Mouse (Mus musculus) liver, embryonic 18 days (tissue): ENCODE measurements around the gene Gm43518. TPM values are rescaled to one million over a fixed set of nuclear protein-coding genes. Genes with fewer than 3 reads are reported as not detected.

Source experiments
- polyA plus RNA-seq: library from polyadenylated mRNA; depleted of rRNA; stranded (reverse); fragments of >200 nt; gene quantifications from 2 replicates; pipeline ENCODE4 v1.2.3, GENCODE M21; 2012; rRNA removed

Gene Gm43518
- 0.35 and 0.64 TPM in 2 replicates for polyA plus RNA-seq

DNA sequence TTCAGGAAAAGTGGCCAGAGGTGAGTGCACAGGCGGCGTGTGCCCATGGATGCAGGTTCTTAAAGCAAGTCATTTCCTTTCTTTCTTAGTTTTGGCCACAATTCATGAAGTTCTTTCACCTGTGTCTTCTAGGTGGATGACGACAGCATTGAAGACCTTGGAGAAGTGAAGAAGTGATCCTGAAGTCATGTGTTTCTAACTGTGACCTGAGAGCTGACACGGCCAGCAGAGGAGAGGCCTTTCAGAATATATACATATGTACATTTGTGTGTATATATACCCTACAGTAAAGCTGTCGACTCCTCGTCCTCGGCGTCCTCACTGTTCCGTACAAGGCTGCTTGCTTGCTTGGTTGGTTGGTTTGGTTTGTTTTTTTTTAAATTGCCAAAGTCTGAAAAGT lies at the start of gene Gm43518:
Gene Gm43518, plus strand, starts transcription at position 301 of the 400 bp plus-strand sequence.

DNA sequence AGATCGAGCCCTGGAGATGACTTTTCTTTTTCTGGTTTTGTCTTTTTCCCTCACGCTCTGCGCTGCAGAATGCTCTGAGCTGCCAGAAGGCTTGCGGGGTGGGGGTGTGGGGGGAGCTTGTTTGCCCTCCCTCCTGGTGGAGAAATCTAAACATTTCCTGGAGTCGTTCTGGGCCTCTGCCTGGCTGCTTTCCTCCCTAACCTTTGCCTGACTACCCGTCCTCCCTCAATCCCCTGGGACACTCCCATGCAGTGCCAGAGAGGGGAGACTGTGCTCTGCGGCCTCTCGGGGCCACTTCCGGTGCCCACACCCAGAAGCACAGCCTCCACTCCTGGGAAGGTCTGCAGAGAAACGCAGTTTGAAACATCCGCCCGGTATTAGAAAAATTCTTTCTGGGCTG lies 47.3 kb upstream of the Gm43518 start, which contains the start of gene Hcar1:
Gene Hcar1, minus strand, starts transcription at position 93 of the 400 bp plus-strand sequence.

DNA sequence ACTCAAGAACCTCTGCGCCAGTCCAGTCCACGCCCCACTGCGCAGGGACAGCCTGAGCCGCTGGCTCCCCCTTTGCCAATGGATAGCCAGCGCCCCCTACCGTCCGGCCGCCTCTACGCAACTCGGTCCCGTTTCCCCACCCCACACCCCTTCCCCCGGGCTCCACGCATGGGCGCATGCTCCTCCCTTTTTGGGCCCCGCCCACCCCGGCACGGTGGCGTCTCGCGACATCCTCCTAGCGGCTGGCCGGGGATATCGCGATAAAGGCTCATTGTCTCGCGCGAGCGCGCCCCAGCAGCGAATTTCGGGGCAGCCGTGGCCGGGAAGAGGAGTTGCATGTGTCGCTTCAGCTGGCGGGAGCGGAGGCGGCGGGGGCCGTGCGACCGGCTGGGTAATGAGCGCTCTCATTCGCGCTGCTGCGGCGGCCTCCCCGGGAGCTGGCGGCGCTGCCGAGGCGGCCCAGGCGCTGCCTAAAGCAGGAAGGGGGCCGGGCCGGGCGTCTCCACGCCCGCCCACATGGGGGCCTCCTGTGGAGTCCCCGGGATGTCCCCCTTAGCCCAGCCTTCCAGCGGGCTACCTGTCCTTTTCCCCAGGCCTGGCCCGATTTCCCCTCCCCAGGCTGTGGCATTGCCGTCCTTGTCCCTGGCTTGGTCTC lies 20.1 kb upstream of the Gm43518 start, which contains the start of gene Denr:
Gene Denr, plus strand, starts transcription at position 200 of the 655 bp plus-strand sequence.

DNA sequence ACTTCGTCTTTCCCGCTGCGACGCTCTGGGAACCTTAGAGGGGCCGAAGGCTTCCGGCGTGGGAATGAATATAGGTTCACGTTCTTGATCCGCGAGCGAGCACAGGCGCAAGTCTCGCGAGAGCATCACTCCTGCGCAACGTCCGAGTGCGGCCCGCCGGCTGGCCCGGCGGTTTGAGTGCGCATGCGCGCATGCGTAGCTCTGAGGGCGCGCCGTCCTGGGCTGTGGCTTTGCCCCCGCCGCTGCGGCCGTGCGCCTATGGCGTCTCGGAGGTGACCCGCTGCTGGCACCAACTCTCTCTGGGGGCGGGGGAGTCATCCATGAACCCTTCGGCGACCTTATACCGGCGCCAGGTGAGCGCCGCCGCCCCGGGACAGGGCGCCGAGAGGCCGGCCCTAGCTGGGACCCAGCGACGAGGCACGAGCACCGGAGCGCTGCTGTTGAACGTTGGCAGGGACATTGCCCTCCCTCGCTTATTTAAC lies 3.3 kb downstream of the Gm43518 start, which contains the start of gene Ccdc62:
Gene Ccdc62, plus strand, starts transcription at position 172 of the 482 bp plus-strand sequence.

DNA sequence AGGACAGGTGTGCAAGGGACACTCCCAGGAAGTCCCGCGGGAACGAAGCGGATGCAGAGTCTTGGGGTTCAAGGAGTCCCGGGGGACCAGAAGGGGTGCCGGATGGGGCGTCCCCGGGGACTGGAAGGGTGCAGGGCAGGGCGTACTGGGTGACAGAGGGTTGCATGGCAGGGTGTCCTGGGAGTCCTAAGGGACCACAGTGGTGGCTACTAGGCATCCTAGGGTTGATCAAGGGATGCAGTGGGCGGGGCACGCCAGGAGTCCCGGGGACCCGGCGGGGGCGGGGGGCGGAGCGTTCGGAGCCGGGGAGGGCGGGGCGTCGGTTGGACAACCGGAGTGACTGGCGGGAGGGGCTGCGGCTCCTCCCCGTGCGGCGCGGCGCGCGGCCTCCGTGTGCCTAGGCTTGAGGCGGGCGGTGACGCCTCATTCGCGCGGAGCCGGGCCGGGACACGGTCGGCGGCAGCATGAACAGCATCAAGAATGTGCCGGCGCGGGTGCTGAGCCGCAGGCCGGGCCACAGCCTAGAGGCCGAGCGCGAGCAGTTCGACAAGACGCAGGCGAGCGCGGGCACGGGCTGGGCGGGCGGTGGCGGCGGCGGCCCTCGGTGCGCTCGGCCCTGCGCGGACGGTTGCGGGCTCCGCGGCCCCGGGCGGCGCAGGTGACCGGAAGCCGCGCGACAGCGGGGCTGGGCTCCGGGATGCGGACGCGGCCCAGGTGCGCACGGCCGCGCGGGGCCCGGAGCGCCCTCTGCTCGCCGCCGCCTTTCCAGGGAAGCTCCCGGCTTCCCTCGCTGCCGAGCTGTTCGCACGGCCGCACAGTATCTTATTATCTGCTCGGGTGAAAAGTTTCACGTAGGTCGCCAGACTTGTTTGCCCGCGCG lies 46.3 kb downstream of the Gm43518 start, which contains the start of gene Hip1r:
Gene Hip1r, plus strand, starts transcription at position 330 of the 880 bp plus-strand sequence.

Other genes with a start within 250 kb of the Gm43518 start
- 6.1 and 6.7 TPM in 2 replicates for gene Clip1, start 242.8 kb upstream of the Gm43518 start, polyA plus RNA-seq
- 19.0 and 22.0 TPM in 2 replicates for gene Zcchc8, start 206.3 kb upstream of the Gm43518 start, polyA plus RNA-seq
- gene Rsrc2, start 178.0 kb upstream of the Gm43518 start, polyA plus RNA-seq, result 32.0 and 33.3 TPM in 2 replicates
- 9.0 and 10.1 TPM in 2 replicates for gene Kntc1, start 177.7 kb upstream of the Gm43518 start, polyA plus RNA-seq
- 0.87 and 1.2 TPM in 2 replicates for gene Hcar2, start 61.9 kb upstream of the Gm43518 start, polyA plus RNA-seq
- gene Hcar1, start 47.4 kb upstream of the Gm43518 start, polyA plus RNA-seq, result 0.13 and 0.20 TPM in 2 replicates
- 13.1 and 13.6 TPM in 2 replicates for gene Denr, start 20.2 kb upstream of the Gm43518 start, polyA plus RNA-seq
- 2.7 and 3.3 TPM in 2 replicates for gene Ccdc62, start 3.3 kb downstream of the Gm43518 start, polyA plus RNA-seq
- gene Hip1r, start 46.2 kb downstream of the Gm43518 start, polyA plus RNA-seq, result 11.7 and 14.7 TPM in 2 replicates
- 12.8 and 15.4 TPM in 2 replicates for gene Vps37b, start 104.9 kb downstream of the Gm43518 start, polyA plus RNA-seq
- gene Abcb9, start 168.4 kb downstream of the Gm43518 start, polyA plus RNA-seq, result 2.3 and 2.5 TPM in 2 replicates
- 13.9 and 14.7 TPM in 2 replicates for gene Ogfod2, start 184.9 kb downstream of the Gm43518 start, polyA plus RNA-seq
- gene Arl6ip4, start 188.7 kb downstream of the Gm43518 start, polyA plus RNA-seq, result 35.2 and 39.3 TPM in 2 replicates